Mouse (Mus musculus) heart, adult 2 months (tissue): ENCODE measurements around the gene Wnt2b. TPM values are rescaled to one million over a fixed set of nuclear protein-coding genes. Genes with fewer than 3 reads are reported as not detected.

Source experiments
- DNase-seq, 2 experiments: peaks; one replicate each; pipeline ENCODE4 v3.0.0; 2021
- H3K27ac ChIP-seq: fragments of 200-600 bp; 2 replicates; pipeline ENCODE4 v1.8.1; 2022
- H3K27me3 ChIP-seq: fragments of 200-500 bp; 2 replicates; pipeline ENCODE4 v1.6.1; 2012; ENCODE audit warnings: mild to moderate bottlenecking, low read length, inconsistent platforms, mixed read lengths; ENCODE audit not compliant: control insufficient read depth, insufficient read depth
- H3K36me3 ChIP-seq: fragments of 200-500 bp; 2 replicates; pipeline ENCODE4 v1.6.1; 2012; ENCODE audit warnings: low read length, inconsistent platforms; ENCODE audit not compliant: control insufficient read depth, insufficient read depth
- H3K4me1 ChIP-seq: fragments of 200-500 bp; 2 replicates; pipeline ENCODE4 v1.6.1; 2011; ENCODE audit warnings: low read length; ENCODE audit not compliant: control insufficient read depth, insufficient read depth
- H3K4me3 ChIP-seq: fragments of 200-600 bp; 2 replicates; pipeline ENCODE4 v1.8.1; 2022
- H3K79me2 ChIP-seq: fragments of 200-500 bp; replicated peaks from 2 replicates; pipeline ENCODE4 v1.6.1; 2012; ENCODE audit warnings: mild to moderate bottlenecking, inconsistent platforms, low read length, moderate library complexity, mixed read lengths; ENCODE audit not compliant: control insufficient read depth, insufficient read depth
- H3K9ac ChIP-seq: fragments of 200-500 bp; 2 replicates; pipeline ENCODE4 v1.6.1; 2012; ENCODE audit warnings: low read depth, mild to moderate bottlenecking, control low read depth, inconsistent platforms, low read length, mixed read lengths
- CTCF ChIP-seq: fragments of 200-600 bp; IDR thresholded peaks from 2 replicates; pipeline ENCODE4 v1.8.1; 2022; ENCODE audit warnings: antibody characterized with exemption, mild to moderate bottlenecking, moderate library complexity
- EP300 ChIP-seq: fragments of 200-500 bp; IDR thresholded peaks from 2 replicates; pipeline ENCODE4 v1.6.1; 2011; ENCODE audit warnings: low read depth, low read length, control low read depth; ENCODE audit not compliant: insufficient read depth
- POLR2A ChIP-seq: fragments of 200-500 bp; IDR thresholded peaks from 2 replicates; pipeline ENCODE4 v1.6.1; 2011; ENCODE audit warnings: mild to moderate bottlenecking, low read depth, low read length, control low read depth; ENCODE audit not compliant: insufficient read depth
- WGBS: fragments of 180-500 bp; shearing (Covaris S2); methylation state at CpG from one replicate; pipeline ENCODE4 v1.1.7; 2018; 5-methylcytosine and 5-hydroxymethylcytosine counted together
- intact Hi-C: fragments of 180-260 bp; cut with DNase I; formaldehyde crosslinking; loops from one replicate; pipeline ENCODE4 v1.15.1; 2025
- polyA plus RNA-seq: library from polyadenylated mRNA; depleted of rRNA; stranded (reverse); fragments of >200 nt; gene quantifications from 2 replicates; pipeline ENCODE4 v1.2.3, GENCODE M21; 2012; rRNA removed
- total RNA-seq, 2 experiments: library from RNA; stranded (reverse); gene quantifications; 2 replicates each; pipeline ENCODE4 v1.2.3; 2021

Gene Wnt2b
- total and polyA plus RNA-seq, 3 experiments, result 0.51 to 0.77 (median 0.76) TPM

DNA sequence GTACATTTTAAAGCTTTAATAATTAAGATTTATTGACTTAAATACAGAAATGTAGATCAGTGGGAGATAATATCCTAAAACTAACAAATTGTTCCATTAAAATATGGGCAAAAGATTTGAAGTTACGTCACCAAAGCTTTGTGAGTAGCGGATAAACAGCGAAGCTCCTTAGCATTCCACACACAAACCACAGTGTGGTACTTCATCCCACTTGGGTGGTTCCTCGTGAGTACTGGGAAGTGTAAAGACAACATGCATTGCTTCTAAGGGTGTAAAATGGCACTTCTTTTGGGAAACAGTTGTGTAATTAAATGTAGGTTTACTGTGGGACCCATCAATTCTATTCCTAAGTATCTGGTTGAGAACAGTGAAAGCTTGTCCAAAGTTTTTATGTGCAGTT is 60.6 kb downstream of the Wnt2b start:
- H3K79me2 ChIP-seq, result no peaks in the 10 kb centered on the region
- 95% methylated on average over 4 of the region's 4 CpGs for WGBS
- no peaks in the 10 kb centered on the region for H3K27me3 ChIP-seq
- H3K4me1 ChIP-seq, result no peaks in the 10 kb centered on the region
- no peak overlapping the region for H3K9ac ChIP-seq
- TF ChIP-seq POLR2A (no peak), EP300 (no peak), CTCF (no peak)
- no peak for DNase-seq
- no peak overlapping the region for H3K4me3 ChIP-seq
- H3K27ac ChIP-seq, result no peak overlapping the region
- H3K36me3 ChIP-seq, result no peaks in the 10 kb centered on the region
- intact Hi-C loops, result no loop called here

GRCm38 (mm10) chr3:104896141-104896540 is 65.6 kb downstream of the Wnt2b start:
- Histone ChIP-seq H3K36me3 (no peaks in the 10 kb centered on the region), H3K27ac (no peak overlapping the region), H3K27me3 (no peaks in the 10 kb centered on the region), H3K4me1 (no peaks in the 10 kb centered on the region), H3K9ac (no peak overlapping the region), H3K4me3 (no peak overlapping the region), H3K79me2 (no peaks in the 10 kb centered on the region)
- intact Hi-C loops, result no loop called here
- 74% methylated on average over 3 of the region's 3 CpGs for WGBS
- DNase-seq, result no peak
- no peak for TF ChIP-seq POLR2A
- TF ChIP-seq EP300, result no peak
- no peak for TF ChIP-seq CTCF

Other genes starting within 250 kb of the Wnt2b start
- gene Ppm1j, start 180.9 kb downstream of the Wnt2b start, total RNA-seq, result 10 to 100 TPM; 17.5 to 20.1 TPM
- 42.4 and 47.6 TPM in 2 replicates for gene Ppm1j, start 180.9 kb downstream of the Wnt2b start, polyA plus RNA-seq
- gene Fam19a3, start 180.1 kb downstream of the Wnt2b start, total RNA-seq, result 1 to 10 TPM; 1.2 to 1.4 TPM
- 2.4 and 3.4 TPM in 2 replicates for gene Fam19a3, start 180.1 kb downstream of the Wnt2b start, polyA plus RNA-seq
- gene Rhoc, start 173.5 kb downstream of the Wnt2b start, total RNA-seq, result 10 to 100 TPM; 83.8 to 89.9 TPM
- 85.3 and 101 TPM in 2 replicates for gene Rhoc, start 173.5 kb downstream of the Wnt2b start, polyA plus RNA-seq
- 1 to 10 TPM; 4.6 to 5.9 TPM for gene Mov10, start 143.4 kb downstream of the Wnt2b start, total RNA-seq
- gene Mov10, start 143.4 kb downstream of the Wnt2b start, polyA plus RNA-seq, result 5.7 and 7.4 TPM in 2 replicates
- gene St7l, start 97.9 kb downstream of the Wnt2b start, total RNA-seq, result 10 to 100 TPM; 16.7 to 19.3 TPM
- 3.7 and 7.2 TPM in 2 replicates for gene St7l, start 97.9 kb downstream of the Wnt2b start, polyA plus RNA-seq
- gene Capza1, start 97.4 kb downstream of the Wnt2b start, total RNA-seq, result 10 to 100 TPM; 30.1 to 36.6 TPM
- gene Capza1, start 97.4 kb downstream of the Wnt2b start, polyA plus RNA-seq, result 18.3 and 32.1 TPM in 2 replicates
- 10 to 100 TPM; 15.3 to 20.9 TPM for gene Cttnbp2nl, start 91.2 kb upstream of the Wnt2b start, total RNA-seq
- 3.9 and 4.1 TPM in 2 replicates for gene Cttnbp2nl, start 91.2 kb upstream of the Wnt2b start, polyA plus RNA-seq
- not detected for gene 4930564D02Rik, start 104.9 kb upstream of the Wnt2b start, total RNA-seq
- not detected in 2 replicates for gene 4930564D02Rik, start 104.9 kb upstream of the Wnt2b start, polyA plus RNA-seq